Mouse (Mus musculus) monocyte, adult 5-6 weeks (primary cell): ENCODE results near the gene Mfsd6l. TPM values are rescaled to one million over a fixed set of nuclear protein-coding genes. Genes with fewer than 3 reads are reported as not detected.

ENCODE experiments used
- ATAC-seq: fragments of 153-309, 156-312 bp; replicated peaks from 2 replicates; pipeline ENCODE4 v1.8.0; 2017; ENCODE audit warnings: mild to moderate bottlenecking; ENCODE audit not compliant: low TSS enrichment, insufficient number of reproducible peaks, severe bottlenecking, poor library complexity, low FRiP score
- total RNA-seq: library from RNA; stranded (forward); fragments of 200-1000, 200-491, 200-594 nt; gene quantifications from 3 replicates; pipeline ENCODE4 v1.2.3, GENCODE M21; 2017

Mfsd6l gene
- total RNA-seq, 1 experiment from 2014 or later: 0.48 TPM

- ATAC-seq: no peak
Observed at GRCm38 (mm10) chr11:68547484-68547883, 8.5 kb upstream of the Mfsd6l start.

GRCm38 (mm10) chr11:68549597-68549996 lies 6.4 kb upstream of the Mfsd6l start:
- no peak for ATAC-seq

DNA sequence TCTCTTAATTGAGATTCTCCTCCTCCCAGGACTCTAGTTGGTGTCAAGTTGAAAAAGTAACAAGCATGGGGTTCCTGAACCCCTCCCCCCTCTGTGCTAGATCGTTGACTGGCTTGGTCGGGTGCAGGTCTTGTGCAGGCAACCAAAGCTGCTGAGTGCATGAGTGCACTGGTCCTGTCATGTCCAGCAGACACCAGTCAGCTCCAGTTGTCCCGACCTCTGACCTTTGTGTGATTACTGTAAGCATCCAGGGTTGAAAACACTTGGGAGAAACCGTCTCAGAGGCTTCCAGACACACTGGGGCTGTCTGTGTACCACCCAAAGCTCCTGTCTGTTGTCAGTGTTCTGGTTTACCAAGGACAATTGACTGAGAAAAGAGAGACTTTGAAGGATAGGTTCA lies 5.6 kb upstream of the Mfsd6l start:
- no peak for ATAC-seq

DNA sequence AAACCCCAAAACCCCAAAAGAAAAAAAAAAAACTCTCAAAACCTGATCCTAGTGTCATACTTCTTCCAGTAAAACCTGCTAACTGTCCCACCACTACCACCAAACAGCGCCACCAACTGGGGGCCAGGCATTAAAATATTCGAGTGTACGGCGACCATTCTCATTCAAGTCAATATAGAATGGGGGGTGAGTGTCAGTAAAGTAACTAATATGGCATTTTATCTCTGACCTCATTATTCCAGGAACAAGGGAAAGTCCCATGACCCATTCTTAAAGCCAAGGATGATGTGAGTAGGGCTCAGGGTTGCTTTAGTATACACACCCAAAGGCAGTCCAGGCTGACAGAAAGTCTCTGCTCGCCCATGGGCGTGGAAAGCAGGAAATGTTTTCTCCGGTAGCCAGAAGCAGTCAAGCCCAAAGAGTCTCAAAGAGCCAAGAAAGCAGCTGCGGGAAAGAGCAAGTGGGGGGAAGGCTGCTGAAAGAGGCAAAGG lies 2.0 kb upstream of the Mfsd6l start:
- no peak for ATAC-seq

- ATAC-seq: no peak
Observed at GRCm38 (mm10) chr11:68559546-68559945, 3.6 kb downstream of the Mfsd6l start.

- no peak for ATAC-seq
Observed at GRCm38 (mm10) chr11:68561957-68562950, 6.3 kb downstream of the Mfsd6l start.

DNA sequence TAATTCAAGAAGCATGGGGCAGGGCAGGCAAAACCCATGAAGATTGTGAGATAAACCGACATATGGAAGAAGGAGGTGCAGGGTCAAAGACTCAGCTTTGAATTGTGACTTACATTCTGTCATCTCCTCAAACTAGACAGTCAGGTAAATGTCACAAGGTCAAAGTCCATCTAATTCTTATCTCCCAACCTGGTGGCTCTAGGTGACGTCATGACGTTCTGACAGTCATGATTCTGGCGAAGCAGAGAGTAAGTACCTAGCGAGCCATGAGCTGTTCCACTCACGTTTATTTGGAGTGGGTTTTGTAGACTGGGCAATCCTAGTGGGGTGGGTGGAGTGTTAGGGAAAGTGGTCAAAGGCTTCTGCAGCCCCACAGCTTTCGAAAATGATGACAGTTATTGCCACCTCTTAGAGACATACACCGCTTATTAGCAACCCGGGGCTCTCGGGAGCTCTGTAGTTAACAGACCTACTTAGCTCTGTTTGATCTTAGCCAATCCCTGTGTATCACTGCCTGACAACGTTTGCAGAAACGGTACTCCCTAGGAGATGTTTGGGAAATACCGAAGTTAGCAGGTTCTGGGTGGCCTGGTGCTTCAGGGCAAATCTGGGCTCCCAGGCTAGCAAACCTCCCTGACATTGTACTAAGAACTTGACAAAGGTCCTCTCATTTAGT lies 8.5 kb downstream of the Mfsd6l start:
- no peak for ATAC-seq

- no peak for ATAC-seq
Observed at GRCm38 (mm10) chr11:68565032-68565429, 9.0 kb downstream of the Mfsd6l start.

GRCm38 (mm10) chr11:68566447-68567059 lies 10.6 kb downstream of the Mfsd6l start:
- ATAC-seq: peak; percentile 63; the same call in 1 of the 2 replicates

GRCm38 (mm10) chr11:68570861-68571260 lies 14.9 kb downstream of the Mfsd6l start:
- no peak for ATAC-seq

- ATAC-seq: no peak
Observed at GRCm38 (mm10) chr11:68577076-68577475, 21.1 kb downstream of the Mfsd6l start.

DNA sequence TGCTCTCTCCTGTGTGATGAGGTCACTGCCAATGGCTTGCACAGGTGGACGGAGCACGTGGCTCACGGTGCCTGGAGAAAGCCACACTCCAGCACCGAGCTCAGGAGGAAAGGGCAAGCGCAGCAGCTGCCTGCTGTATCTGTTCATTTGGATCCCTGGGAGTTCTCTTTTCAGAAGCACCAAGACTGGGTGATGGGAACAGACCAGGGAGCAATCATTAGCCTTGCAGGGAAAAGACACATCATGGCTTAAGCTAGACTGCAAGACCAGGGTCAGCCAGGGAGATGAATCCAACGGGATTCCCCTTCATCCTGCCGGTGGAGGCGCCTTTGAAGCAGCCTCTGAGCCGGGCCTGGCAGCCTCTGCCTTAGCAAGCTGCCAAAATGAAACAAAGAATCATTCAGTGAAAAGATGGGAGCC lies 23.5 kb downstream of the Mfsd6l start:
- no peak for ATAC-seq

- ATAC-seq: no peak
Observed at GRCm38 (mm10) chr11:68580566-68580965, 24.6 kb downstream of the Mfsd6l start.

DNA sequence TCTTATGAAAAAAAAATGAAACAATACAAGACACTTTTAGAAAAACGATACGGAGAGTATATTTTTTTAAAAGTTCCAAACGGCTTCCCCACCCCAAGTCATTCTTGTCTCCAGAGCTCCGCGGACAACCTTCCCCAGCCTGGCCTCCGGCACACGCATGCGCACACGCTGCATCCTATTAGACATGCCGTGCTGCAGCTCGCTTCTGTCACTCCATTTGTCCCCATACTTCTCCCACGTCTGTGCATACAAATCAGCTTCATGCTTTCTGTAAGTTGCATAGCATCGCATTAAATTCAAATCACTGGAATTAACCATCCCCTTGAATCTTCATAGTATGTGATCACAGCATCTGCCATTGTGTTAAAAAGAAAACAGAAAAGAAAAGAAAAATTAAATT lies 27.2 kb downstream of the Mfsd6l start:
- ATAC-seq: no peak

- ATAC-seq: no peak
Observed at GRCm38 (mm10) chr11:68583906-68584480, 28.0 kb downstream of the Mfsd6l start.

DNA sequence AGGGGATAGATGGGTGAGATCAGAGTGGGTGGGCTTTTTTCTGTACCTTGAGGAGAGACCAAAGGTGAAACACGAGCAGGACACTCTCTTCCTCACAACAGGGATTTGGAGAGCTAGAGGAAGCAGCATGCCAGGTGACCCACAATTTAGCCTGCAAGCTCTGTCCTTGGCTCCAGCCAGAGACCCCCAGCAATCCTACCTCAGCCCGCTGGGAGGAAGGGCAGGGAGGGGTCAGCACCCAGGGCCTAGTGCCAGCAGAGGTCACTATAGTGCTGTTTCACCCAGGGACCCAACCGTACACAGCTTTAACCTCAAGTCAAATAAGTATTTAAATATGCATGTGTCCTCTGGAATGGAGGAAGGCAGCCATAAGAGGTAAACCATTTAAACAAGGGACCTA lies 29.9 kb downstream of the Mfsd6l start:
- ATAC-seq: no peak

DNA sequence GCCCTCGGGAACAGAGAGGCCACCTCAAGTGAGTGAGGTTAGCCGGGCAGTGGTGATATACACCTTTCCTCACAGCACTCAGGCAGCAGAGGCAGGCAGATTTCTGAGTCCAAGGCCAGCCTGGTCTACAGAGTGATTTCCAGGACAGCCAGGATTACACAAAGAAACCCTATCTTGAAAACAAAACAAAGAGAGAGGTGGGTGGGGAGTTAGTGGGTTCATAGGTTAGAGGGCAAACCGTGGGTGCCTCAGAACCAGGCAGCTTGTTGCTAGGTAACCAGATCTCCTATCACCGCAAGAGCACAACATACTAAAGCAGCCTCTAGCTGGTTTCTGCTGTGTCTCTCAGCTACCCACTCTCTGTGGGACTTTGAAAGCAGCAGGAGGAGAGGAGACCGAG lies 30.7 kb downstream of the Mfsd6l start, which contains the start of gene Ccdc42:
Gene Ccdc42, plus strand, starts transcription at position 301 of the 400 bp plus-strand sequence.
- no peak for ATAC-seq

DNA sequence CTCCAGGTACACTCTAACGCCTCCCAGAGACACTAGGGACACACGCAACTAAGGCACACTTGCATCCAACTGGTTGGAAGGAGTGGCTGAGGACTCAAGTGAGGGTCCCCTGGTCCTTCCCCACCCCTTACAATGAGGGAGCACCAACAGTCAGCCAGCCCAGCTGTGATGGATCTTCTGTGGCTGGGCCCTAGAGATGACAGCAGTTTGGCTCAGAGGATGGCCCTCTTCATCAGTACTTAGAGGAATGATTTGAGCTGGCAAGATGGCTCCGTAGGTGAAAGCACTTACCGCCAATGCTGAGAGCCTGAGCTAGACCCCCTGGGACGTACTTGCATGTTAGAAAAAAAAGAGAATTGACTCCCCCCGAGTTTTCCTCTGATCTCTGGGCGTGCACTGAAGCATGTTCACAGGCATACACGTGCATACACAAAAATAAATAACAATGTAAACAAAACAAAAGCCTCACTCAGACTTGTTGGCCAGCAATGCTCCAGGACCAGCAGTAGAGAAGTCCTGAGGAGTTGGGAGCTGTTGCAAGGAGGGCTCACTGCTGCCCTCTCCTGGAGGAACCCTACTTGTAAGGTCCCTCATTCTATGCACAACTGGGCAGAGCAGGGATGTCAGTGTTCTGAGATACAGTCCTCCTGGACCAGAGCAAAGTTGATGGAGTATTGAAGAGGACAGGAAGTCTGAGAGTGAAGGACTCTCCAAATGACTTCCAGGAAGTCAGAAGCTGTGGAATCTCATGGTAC lies 33.2 kb downstream of the Mfsd6l start:
- ATAC-seq: no peak; the same call in 1 of the 2 replicates
